Mouse (Mus musculus): ENCODE data around the gene Asnsd1.

DNA sequence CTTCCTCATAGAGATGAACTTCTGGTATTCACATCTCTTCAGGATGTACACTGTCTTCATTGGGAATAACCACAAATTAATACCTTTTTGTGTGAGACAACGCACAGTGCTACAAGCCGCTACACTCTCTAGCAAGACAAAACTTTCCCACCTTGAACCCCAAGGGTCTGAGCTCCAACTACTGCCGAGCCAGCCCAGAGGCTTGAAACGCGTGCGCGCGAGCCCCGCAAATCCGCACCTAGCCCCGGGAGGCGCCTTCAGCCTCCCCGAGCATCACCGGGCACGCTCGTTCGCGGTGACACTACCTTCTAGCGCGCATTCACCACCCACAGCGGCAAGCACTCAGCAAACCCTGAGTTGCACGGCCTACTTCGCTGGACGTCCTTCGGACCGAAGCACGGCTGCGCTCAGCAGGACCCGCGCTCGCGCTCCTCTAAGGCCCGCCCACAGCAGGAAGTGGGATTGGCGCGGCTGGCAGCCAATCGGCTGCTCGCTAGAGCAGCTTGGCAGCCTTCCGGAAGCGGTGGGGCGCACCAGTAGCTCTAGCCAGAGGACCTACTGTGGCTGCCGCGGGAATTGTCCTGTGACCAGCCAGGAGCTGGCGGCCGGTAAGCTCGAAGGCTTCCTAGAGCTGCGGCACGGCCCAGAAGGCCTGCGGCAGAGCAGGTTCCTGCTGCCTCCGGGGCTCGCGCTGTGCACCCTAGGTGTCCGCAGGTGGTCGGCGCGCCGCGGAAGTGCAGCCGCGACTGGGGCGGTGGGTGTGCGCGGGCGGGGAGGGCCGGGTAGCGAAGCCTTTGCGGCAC, 55.8 kb downstream of the Asnsd1 start, which contains the start of the genes Pms1, Ormdl1 and Gm28778:
- TF ChIP-seq CTCF (conservative IDR thresholded peaks at IDR 0.05; ENCODE audit: insufficient read depth, insufficient read length, low read depth, low read length) (no peak), POLR2A (IDR thresholded peaks at IDR 0.05; ENCODE audit: low read depth, low read length) (peak; percentile 80)

All from kidney, adult 2 months (tissue).